Mouse (Mus musculus): ENCODE data around the gene Myoz2. TPM values are rescaled to one million over a fixed set of nuclear protein-coding genes. Genes with fewer than 3 reads are reported as not detected.

Myoz2 gene
- polyA plus RNA-seq, 1 experiment: not detected

DNA sequence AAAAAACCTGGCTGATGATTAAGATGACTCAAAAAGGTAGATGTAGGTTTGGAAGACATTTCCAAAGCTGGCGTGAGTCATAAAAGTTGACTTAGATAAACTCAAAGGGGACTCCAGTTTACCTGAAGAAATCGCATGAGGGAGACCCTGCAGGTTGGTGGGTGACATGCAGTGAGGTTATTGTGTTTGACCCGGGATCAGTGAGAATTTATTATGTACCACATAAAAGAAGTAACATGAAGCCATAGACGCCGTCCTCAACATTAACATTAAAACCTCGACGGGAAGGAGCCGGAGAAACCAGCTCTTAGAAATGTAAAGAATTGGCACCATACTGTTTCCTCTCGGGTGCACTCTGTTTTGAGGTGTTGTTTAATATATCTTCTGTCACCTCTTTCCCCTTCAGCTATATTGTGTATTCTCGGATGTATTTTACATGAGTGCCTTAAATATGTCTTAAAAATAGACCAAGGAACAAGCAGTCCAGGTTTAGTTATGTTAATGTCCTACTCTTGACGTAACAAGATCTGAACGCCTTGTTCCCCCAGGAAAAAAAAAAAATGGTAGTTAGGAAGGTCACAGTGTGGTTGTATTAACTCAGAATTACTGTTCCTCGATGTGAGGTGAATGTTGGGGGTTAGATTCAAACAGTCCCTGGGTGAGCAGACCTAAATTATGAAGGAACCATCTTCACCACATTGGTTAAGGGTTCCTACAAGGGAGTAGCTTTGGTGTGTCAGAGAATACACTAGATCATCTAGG is 49.5 kb downstream of the Myoz2 start:
- H3K4me3 ChIP-seq (ENCODE audit: insufficient read depth, low read length): peak overlapping the region; percentile 83; the same call in 1 of the 2 replicates
- peaks cover 2% of the 10 kb centered on the region; the same call in 1 of the 2 replicates for H3K4me1 ChIP-seq (ENCODE audit: control insufficient read depth, insufficient read depth, low read length)
- no peak for TF ChIP-seq POLR2A (IDR thresholded peaks at IDR 0.05; ENCODE audit: extremely low read depth, insufficient read depth, low read length)
- TF ChIP-seq CTCF (IDR thresholded peaks at IDR 0.05; ENCODE audit: extremely low read depth, insufficient read depth, low read length): no peak
- H3K27ac ChIP-seq (ENCODE audit: insufficient read depth, low read length): peak overlapping the region; percentile 39; the same call in 1 of the 2 replicates

DNA sequence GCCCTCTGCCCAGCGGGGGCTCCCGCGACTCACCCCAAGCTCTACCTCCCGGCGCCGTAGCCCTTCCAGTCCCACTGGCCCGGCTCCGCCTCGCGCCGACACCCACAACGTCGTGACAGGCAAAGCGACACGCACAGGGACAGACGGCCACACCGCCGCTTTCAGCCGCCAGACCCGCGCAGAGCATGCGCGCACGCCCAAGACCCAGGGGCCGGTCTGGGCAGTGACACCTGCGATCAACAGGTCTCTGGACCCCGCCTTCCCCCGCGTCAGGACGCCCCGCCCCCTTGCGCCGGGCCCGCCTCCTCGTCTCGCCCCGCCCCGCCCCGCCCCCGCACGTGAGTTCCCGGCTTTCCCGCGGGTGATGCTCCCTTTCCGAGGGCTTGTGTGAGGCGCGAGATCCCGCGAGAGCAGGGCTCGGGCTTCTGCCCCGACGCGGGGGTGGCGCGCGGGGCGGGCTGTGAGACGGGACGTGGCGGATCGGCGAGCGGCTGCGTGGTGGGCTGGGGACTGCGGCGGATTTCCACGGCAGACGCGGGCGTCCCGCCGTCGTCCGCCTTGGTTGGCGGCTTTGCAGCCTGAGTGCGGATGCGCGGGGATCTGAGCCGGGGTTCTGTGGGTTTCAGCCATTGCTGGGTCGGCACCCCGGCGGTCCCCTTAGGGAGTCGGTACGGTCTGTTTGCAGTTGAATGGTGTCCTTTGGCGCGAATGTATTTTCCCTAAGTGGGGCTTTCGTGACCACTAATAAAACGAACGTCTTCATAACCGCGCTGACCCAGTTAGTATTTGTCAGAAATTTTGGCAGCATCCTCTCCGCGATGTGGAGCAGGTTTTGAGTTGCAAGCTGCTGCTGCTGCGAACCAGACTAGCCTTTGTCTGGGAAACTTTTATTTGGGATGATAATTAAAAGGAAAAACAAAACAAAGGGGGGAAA is 50.3 kb downstream of the Myoz2 start, which contains the start of gene Usp53:
Gene Usp53, minus strand, starts transcription at position 262 of the 934 bp plus-strand sequence.
- peak; percentile 62 for TF ChIP-seq POLR2A (IDR thresholded peaks at IDR 0.05; ENCODE audit: extremely low read depth, insufficient read depth, low read length)
- TF ChIP-seq CTCF (IDR thresholded peaks at IDR 0.05; ENCODE audit: extremely low read depth, insufficient read depth, low read length): no peak
- Histone ChIP-seq H3K4me1 (ENCODE audit: control insufficient read depth, insufficient read depth, low read length) (peaks cover 2% of the 10 kb centered on the region; the same call in 1 of the 2 replicates), H3K4me3 (ENCODE audit: insufficient read depth, low read length) (peak within 1 kb of the TSS; percentile 83), H3K27ac (ENCODE audit: insufficient read depth, low read length) (peak within 1 kb of the TSS; percentile 96)

DNA sequence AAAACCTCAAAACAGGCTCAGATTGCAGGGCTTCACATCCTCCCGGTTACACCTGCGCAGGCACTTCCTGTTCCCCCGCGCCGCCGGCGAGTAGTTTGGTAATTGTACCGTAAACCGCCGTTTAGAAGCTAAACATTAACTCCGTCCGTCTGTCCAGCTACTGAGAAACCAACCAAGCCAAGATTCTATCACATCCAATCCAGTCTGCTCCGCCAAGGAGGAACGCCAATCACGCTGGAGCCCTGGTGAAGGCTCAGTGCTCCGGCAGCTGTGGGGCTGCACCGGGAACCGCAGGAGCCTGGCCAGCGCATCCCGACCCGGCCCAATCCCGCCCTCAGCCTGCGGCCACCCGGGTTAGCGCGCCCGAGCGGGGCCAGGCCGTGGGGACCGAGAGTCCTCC is 51.0 kb downstream of the Myoz2 start:
- Histone ChIP-seq H3K27ac (ENCODE audit: insufficient read depth, low read length) (peak overlapping the region; percentile 88), H3K4me3 (ENCODE audit: insufficient read depth, low read length) (peak overlapping the region; percentile 83), H3K4me1 (ENCODE audit: control insufficient read depth, insufficient read depth, low read length) (peaks cover 2% of the 10 kb centered on the region; the same call in 1 of the 2 replicates)
- TF ChIP-seq CTCF (IDR thresholded peaks at IDR 0.05; ENCODE audit: extremely low read depth, insufficient read depth, low read length): no peak
- no peak for TF ChIP-seq POLR2A (IDR thresholded peaks at IDR 0.05; ENCODE audit: extremely low read depth, insufficient read depth, low read length)

DNA sequence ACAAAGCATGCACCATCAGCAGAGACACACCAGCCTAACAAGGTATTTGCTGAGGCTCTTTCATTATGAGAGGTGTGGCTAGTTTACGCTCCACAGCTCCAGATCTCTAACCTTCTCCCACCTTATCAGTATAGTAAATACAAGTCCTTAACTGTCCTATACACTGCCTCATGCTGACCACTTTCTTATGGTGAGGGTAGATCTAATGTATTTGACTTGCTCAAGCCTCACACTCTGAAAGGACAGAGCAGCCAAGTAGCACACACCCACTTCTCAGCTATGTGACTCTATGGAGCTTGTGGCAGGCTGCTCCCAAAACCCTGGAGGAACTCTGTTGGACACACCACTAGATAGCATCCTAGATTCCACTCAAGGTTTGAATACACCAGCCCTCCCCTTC is 58.9 kb downstream of the Myoz2 start:
- Histone ChIP-seq H3K4me1 (ENCODE audit: control insufficient read depth, insufficient read depth, low read length) (peaks cover 3% of the 10 kb centered on the region; the same call in 1 of the 2 replicates), H3K27ac (ENCODE audit: insufficient read depth, low read length) (no peak overlapping the region), H3K4me3 (ENCODE audit: insufficient read depth, low read length) (no peak overlapping the region)
- no peak for TF ChIP-seq POLR2A (IDR thresholded peaks at IDR 0.05; ENCODE audit: extremely low read depth, insufficient read depth, low read length)
- TF ChIP-seq CTCF (IDR thresholded peaks at IDR 0.05; ENCODE audit: extremely low read depth, insufficient read depth, low read length): no peak

DNA sequence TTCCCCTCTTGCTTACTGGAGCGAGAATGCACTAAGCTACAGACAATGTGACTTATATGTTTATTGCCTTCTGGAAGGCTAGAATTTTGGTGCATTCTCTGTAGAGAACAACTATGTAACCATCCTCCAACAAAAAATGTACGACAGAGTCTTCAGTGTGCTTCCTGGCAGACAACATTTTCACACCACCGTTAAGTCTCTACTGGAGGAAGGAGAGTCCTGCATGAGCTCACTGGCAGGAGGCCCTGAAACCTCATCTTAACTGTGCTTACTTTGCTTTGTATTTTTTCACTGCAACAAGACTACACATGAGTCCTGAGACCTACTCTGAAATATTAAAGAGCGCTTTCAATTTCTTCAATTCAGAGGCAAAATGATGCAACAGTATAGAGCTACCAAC is 59.5 kb downstream of the Myoz2 start:
- Histone ChIP-seq H3K4me3 (ENCODE audit: insufficient read depth, low read length) (no peak overlapping the region), H3K27ac (ENCODE audit: insufficient read depth, low read length) (no peak overlapping the region), H3K4me1 (ENCODE audit: control insufficient read depth, insufficient read depth, low read length) (peaks cover 3% of the 10 kb centered on the region; the same call in 1 of the 2 replicates)
- TF ChIP-seq POLR2A (IDR thresholded peaks at IDR 0.05; ENCODE audit: extremely low read depth, insufficient read depth, low read length) (no peak), CTCF (IDR thresholded peaks at IDR 0.05; ENCODE audit: extremely low read depth, insufficient read depth, low read length) (no peak)

DNA sequence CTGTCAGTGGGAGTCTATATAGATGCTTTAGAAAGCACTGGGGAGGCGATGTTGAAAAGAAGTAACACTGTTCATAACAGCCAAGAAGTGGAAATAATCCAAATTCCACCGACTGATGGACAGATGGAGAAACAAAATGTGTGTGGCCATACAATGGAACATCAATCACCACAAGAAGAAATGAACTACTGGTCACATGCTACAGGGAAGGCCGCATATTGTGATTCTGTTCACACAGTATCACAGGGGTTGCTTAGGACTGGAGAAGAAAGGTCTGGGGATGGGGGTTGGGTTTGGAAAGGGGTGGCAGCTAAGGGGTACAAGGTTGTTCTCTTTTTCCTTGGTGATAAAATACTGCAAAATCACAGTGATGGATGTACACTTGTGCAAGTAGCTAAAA is 60.0 kb downstream of the Myoz2 start:
- TF ChIP-seq POLR2A (IDR thresholded peaks at IDR 0.05; ENCODE audit: extremely low read depth, insufficient read depth, low read length): no peak
- no peak for TF ChIP-seq CTCF (IDR thresholded peaks at IDR 0.05; ENCODE audit: extremely low read depth, insufficient read depth, low read length)
- Histone ChIP-seq H3K27ac (ENCODE audit: insufficient read depth, low read length) (no peak overlapping the region), H3K4me1 (ENCODE audit: control insufficient read depth, insufficient read depth, low read length) (peaks cover 3% of the 10 kb centered on the region; the same call in 1 of the 2 replicates), H3K4me3 (ENCODE audit: insufficient read depth, low read length) (no peak overlapping the region)

DNA sequence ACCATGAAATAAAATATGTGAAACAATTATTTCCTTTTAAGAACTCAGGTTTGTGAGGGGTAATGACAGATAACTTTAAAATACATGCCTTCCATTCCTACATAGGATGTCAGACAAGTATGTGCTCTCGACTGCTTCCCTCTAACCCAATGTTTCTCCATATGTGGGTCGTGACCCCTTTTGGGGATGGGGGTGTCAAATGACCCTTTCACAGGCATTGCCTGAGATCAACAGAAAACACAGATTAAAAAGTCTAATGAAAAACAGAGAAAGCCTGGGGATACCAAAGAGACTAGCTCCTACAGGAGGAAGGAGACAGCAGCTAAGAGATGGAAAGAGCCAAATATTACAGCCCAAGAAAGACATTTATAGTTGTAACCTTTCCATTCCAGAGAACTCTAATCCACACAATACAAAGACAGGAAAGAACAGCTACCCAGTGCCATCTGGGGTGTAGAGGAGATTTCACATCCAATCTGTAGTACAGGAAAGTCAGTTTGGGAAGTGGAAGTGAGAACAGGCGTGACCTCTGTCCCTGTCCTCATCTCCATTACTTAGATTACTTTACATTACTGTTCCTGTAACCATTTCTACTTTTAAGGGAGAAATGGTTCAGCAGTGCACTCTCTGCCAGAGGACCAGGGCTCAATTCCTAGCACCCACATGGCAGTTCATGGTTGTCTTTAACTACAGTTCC is 62.5 kb downstream of the Myoz2 start:
- Histone ChIP-seq H3K4me1 (ENCODE audit: control insufficient read depth, insufficient read depth, low read length) (peaks cover 3% of the 10 kb centered on the region; the same call in 1 of the 2 replicates), H3K4me3 (ENCODE audit: insufficient read depth, low read length) (no peak overlapping the region), H3K27ac (ENCODE audit: insufficient read depth, low read length) (no peak overlapping the region)
- TF ChIP-seq POLR2A (IDR thresholded peaks at IDR 0.05; ENCODE audit: extremely low read depth, insufficient read depth, low read length) (no peak), CTCF (IDR thresholded peaks at IDR 0.05; ENCODE audit: extremely low read depth, insufficient read depth, low read length) (no peak)

DNA sequence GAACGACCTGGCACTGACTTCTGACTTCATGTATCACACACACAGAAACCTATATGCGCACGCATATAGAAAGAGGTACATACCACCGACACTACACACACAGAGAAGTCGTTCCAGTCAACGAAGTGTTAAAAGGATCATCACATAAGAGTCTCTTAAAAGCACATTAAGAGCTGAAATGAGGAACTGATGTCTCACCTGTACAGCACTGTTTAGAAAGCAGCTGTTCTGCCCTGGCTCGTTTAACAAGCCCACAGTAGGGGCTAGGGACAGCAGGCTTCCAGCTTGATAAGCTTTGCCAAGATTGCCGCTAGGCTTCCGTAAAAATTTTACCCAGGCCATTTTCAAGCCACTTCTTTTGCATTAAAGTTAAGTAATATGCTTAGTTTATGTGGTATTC is 66.4 kb downstream of the Myoz2 start:
- Histone ChIP-seq H3K4me1 (ENCODE audit: control insufficient read depth, insufficient read depth, low read length) (no peaks in the 10 kb centered on the region), H3K4me3 (ENCODE audit: insufficient read depth, low read length) (no peak overlapping the region), H3K27ac (ENCODE audit: insufficient read depth, low read length) (no peak overlapping the region)
- no peak for TF ChIP-seq POLR2A (IDR thresholded peaks at IDR 0.05; ENCODE audit: extremely low read depth, insufficient read depth, low read length)
- TF ChIP-seq CTCF (IDR thresholded peaks at IDR 0.05; ENCODE audit: extremely low read depth, insufficient read depth, low read length): no peak

DNA sequence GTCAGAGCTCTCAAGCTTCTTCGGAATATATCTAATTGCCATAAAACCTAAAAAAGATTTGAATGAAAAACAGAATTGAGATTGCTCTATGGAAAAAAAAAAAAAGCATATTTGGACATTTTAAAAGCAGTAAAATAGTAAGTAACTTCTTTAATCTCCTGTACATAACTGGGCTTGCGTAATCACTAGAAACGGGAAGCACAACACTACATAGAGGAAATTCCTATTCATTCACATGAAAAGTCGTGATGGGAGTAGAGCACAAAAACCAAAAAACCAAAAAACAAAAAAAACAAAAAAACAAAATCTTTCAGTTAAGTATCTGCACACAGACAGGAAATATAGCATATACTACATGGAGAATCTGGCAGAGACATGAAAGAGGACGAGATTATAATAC is 70.5 kb downstream of the Myoz2 start:
- no peaks in the 10 kb centered on the region for H3K4me1 ChIP-seq (ENCODE audit: control insufficient read depth, insufficient read depth, low read length)
- no peak overlapping the region for H3K27ac ChIP-seq (ENCODE audit: insufficient read depth, low read length)
- no peak overlapping the region for H3K4me3 ChIP-seq (ENCODE audit: insufficient read depth, low read length)
- TF ChIP-seq POLR2A (IDR thresholded peaks at IDR 0.05; ENCODE audit: extremely low read depth, insufficient read depth, low read length) (no peak), CTCF (IDR thresholded peaks at IDR 0.05; ENCODE audit: extremely low read depth, insufficient read depth, low read length) (no peak)

Other genes with a start within 250 kb of the Myoz2 start
- gene Fabp2, start 139.9 kb downstream of the Myoz2 start, polyA plus RNA-seq (2012; rRNA removed): not detected in 2 replicates
- not detected in 2 replicates for gene Gm10959, start 115.7 kb downstream of the Myoz2 start, polyA plus RNA-seq (2012; rRNA removed)
- 70.8 and 80.5 TPM in 2 replicates for gene 1810037I17Rik, start 110.8 kb downstream of the Myoz2 start, polyA plus RNA-seq (2012; rRNA removed)
- gene Usp53, start 50.5 kb downstream of the Myoz2 start, polyA plus RNA-seq (2012; rRNA removed): 10.7 and 11.4 TPM in 2 replicates
- gene Synpo2, start 201.1 kb upstream of the Myoz2 start, polyA plus RNA-seq (2012; rRNA removed): 1.8 and 3.2 TPM in 2 replicates
- gene Sec24d, start 232.4 kb upstream of the Myoz2 start, polyA plus RNA-seq (2012; rRNA removed): 8.4 and 9.3 TPM in 2 replicates

All from cortical plate, adult 2 months (tissue).